Mouse (Mus musculus): ENCODE results near the gene Rngtt.
A peak's percentile ranks its signal among the peaks of the same experiment; 100 is the strongest.
"Not testable (repeated sequence)": the region's sequence is repeated elsewhere in the genome, so short reads cannot be mapped to it uniquely, and the experiment has no call there.

Rngtt gene

GRCm38 (mm10) chr4:33310840-33311437 is 828 bp downstream of the Rngtt start:
- no peak for DNase-seq (ENCODE audit: low read depth, low spot score)

GRCm38 (mm10) chr4:33314150-33314549 is 4.0 kb downstream of the Rngtt start:
- DNase-seq (ENCODE audit: low read depth, low spot score) = not testable (repeated sequence)

GRCm38 (mm10) chr4:33315840-33316239 is 5.7 kb downstream of the Rngtt start:
- DNase-seq (ENCODE audit: low read depth, low spot score) = no peak

- no peak for DNase-seq (ENCODE audit: low read depth, low spot score)
These were observed 21.0 kb downstream of the Rngtt start for GRCm38 (mm10) chr4:33331147-33331546.

- DNase-seq (ENCODE audit: low read depth, low spot score) = no peak
These were observed 22.9 kb downstream of the Rngtt start for GRCm38 (mm10) chr4:33332956-33333455.

- DNase-seq (ENCODE audit: low read depth, low spot score) = peak; percentile 9
These were observed 27.9 kb downstream of the Rngtt start for GRCm38 (mm10) chr4:33337999-33338398.

GRCm38 (mm10) chr4:33342877-33343731 is 33.0 kb downstream of the Rngtt start:
- no peak for DNase-seq (ENCODE audit: low read depth, low spot score)

GRCm38 (mm10) chr4:33343732-33344057 is 33.6 kb downstream of the Rngtt start:
- no peak for DNase-seq (ENCODE audit: low read depth, low spot score)

GRCm38 (mm10) chr4:33363451-33363850 is 53.3 kb downstream of the Rngtt start:
- DNase-seq (ENCODE audit: low read depth, low spot score) = no peak

- DNase-seq (ENCODE audit: low read depth, low spot score) = no peak
These were observed 64.8 kb downstream of the Rngtt start for GRCm38 (mm10) chr4:33374916-33375315.

- DNase-seq (ENCODE audit: low read depth, low spot score) = no peak
These were observed 67.5 kb downstream of the Rngtt start for GRCm38 (mm10) chr4:33377642-33378041.

- DNase-seq (ENCODE audit: low read depth, low spot score) = no peak
These were observed 68.8 kb downstream of the Rngtt start for GRCm38 (mm10) chr4:33378894-33379293.

- no peak for DNase-seq (ENCODE audit: low read depth, low spot score)
These were observed 78.8 kb downstream of the Rngtt start for GRCm38 (mm10) chr4:33388899-33389298.

- no peak for DNase-seq (ENCODE audit: low read depth, low spot score)
These were observed 80.5 kb downstream of the Rngtt start for GRCm38 (mm10) chr4:33390660-33391059.

- no peak for DNase-seq (ENCODE audit: low read depth, low spot score)
These were observed 83.3 kb downstream of the Rngtt start for GRCm38 (mm10) chr4:33393437-33393836.

GRCm38 (mm10) chr4:33396222-33397176 is 86.4 kb downstream of the Rngtt start:
- DNase-seq (ENCODE audit: low read depth, low spot score) = peak; percentile 89

GRCm38 (mm10) chr4:33405723-33406293 is 95.7 kb downstream of the Rngtt start:
- no peak for DNase-seq (ENCODE audit: low read depth, low spot score)

- no peak for DNase-seq (ENCODE audit: low read depth, low spot score)
These were observed 103.7 kb downstream of the Rngtt start for GRCm38 (mm10) chr4:33413791-33414190.

- DNase-seq (ENCODE audit: low read depth, low spot score) = no peak
These were observed 104.7 kb downstream of the Rngtt start for GRCm38 (mm10) chr4:33414781-33415180.

GRCm38 (mm10) chr4:33417391-33417790 is 107.3 kb downstream of the Rngtt start:
- DNase-seq (ENCODE audit: low read depth, low spot score) = no peak

GRCm38 (mm10) chr4:33419644-33420043 is 109.5 kb downstream of the Rngtt start:
- no peak for DNase-seq (ENCODE audit: low read depth, low spot score)

GRCm38 (mm10) chr4:33428856-33429255 is 118.7 kb downstream of the Rngtt start:
- no peak for DNase-seq (ENCODE audit: low read depth, low spot score)
